Mouse (Mus musculus) spleen, adult 2 months (tissue): ENCODE data around the gene Usp15. TPM values are rescaled to one million over a fixed set of nuclear protein-coding genes. Genes with fewer than 3 reads are reported as not detected.

ENCODE experiments used
- DNase-seq, 2 experiments: peaks; one replicate each; pipeline versions ENCODE4 v3.0.0 to v3.0.0-alpha.2; 2012 to 2021; ENCODE audit warnings: low spot score in 2 of 2, low read depth in 1 of 2
- H3K27ac ChIP-seq: fragments of 200-500 bp; 2 replicates; pipeline ENCODE4 v1.5.1; 2012; ENCODE audit warnings: low read length, inconsistent platforms; ENCODE audit not compliant: insufficient read depth
- H3K27me3 ChIP-seq: fragments of 200-500 bp; 2 replicates; pipeline ENCODE4 v1.6.1; 2012; ENCODE audit warnings: mild to moderate bottlenecking, moderate library complexity, low read length, inconsistent platforms; ENCODE audit not compliant: control insufficient read depth, insufficient read depth
- H3K36me3 ChIP-seq: fragments of 200-500 bp; 2 replicates; pipeline ENCODE4 v1.6.1; 2012; ENCODE audit warnings: mild to moderate bottlenecking, low read length, inconsistent platforms; ENCODE audit not compliant: control insufficient read depth, insufficient read depth
- H3K4me1 ChIP-seq: fragments of 200-500 bp; 2 replicates; pipeline ENCODE4 v1.6.1; 2011; ENCODE audit warnings: inconsistent platforms; ENCODE audit not compliant: control insufficient read depth, insufficient read depth, insufficient read length
- H3K4me3 ChIP-seq: fragments of 200-500 bp; 2 replicates; pipeline ENCODE4 v1.5.1; 2011; ENCODE audit warnings: mild to moderate bottlenecking, inconsistent platforms; ENCODE audit not compliant: insufficient read depth, insufficient read length; ENCODE audit errors: extremely low read depth
- CTCF ChIP-seq: fragments of 200-500 bp; IDR thresholded peaks from 2 replicates; pipeline ENCODE4 v1.5.1; 2011; ENCODE audit warnings: mild to moderate bottlenecking, inconsistent platforms; ENCODE audit not compliant: insufficient read depth, insufficient read length, insufficient replicate concordance; ENCODE audit errors: extremely low read depth
- POLR2A ChIP-seq: fragments of 200-500 bp; IDR thresholded peaks from 2 replicates; pipeline ENCODE4 v1.6.1; 2011; ENCODE audit warnings: low read depth, low read length, inconsistent platforms
- WGBS: fragments of 180-500 bp; shearing (Covaris S2); methylation state at CpG from one replicate; pipeline ENCODE4 v1.1.7; 2018; 5-methylcytosine and 5-hydroxymethylcytosine counted together
- polyA plus RNA-seq: library from polyadenylated mRNA; depleted of rRNA; stranded (reverse); fragments of >200 nt; gene quantifications from 2 replicates; pipeline ENCODE4 v1.2.3, GENCODE M21; 2012

Usp15 gene
- polyA plus RNA-seq, 1 experiment = 5.2 TPM

GRCm38 (mm10) chr10:123110548-123110947 is 86.2 kb downstream of the Usp15 start:
- no peak overlapping the region for H3K27ac ChIP-seq
- TF ChIP-seq CTCF (no peak), POLR2A (no peak)
- peaks cover 17% of the 10 kb centered on the region for H3K36me3 ChIP-seq
- 94% methylated on average over 11 of the region's 11 CpGs for WGBS
- H3K4me1 ChIP-seq = no peaks in the 10 kb centered on the region
- no peak overlapping the region for H3K4me3 ChIP-seq
- H3K27me3 ChIP-seq = no peaks in the 10 kb centered on the region
- DNase-seq = no peak

GRCm38 (mm10) chr10:123108527-123108926 is 88.3 kb downstream of the Usp15 start:
- peaks cover 11% of the 10 kb centered on the region for H3K36me3 ChIP-seq
- no peak overlapping the region for H3K4me3 ChIP-seq
- no peak overlapping the region for H3K27ac ChIP-seq
- H3K27me3 ChIP-seq = no peaks in the 10 kb centered on the region
- no peaks in the 10 kb centered on the region for H3K4me1 ChIP-seq
- TF ChIP-seq POLR2A (no peak), CTCF (no peak)
- no peak for DNase-seq
- WGBS = 77% methylated on average over 1 of the region's 1 CpGs

DNA sequence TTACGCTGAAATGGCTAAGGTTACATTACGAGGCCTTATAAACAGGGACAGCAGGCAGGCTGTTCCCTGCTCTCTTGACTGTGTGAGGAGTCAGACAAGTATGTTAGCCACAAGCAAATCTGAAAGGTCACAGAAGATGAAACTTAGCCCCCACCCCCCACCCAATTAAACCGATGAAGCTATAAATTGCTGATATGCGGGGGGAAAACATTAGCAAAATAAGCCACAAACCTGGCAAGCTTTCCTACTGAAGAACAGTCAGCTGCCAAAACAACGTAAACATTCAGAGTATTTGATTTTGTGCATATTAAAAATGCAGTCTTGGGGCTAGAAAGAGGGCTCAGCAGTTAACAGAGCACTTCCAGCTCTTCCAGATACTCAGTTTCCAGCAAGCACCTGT is 88.7 kb downstream of the Usp15 start:
- Histone ChIP-seq H3K27ac (no peak overlapping the region), H3K4me3 (no peak overlapping the region), H3K4me1 (no peaks in the 10 kb centered on the region), H3K36me3 (peaks cover 9% of the 10 kb centered on the region), H3K27me3 (no peaks in the 10 kb centered on the region)
- TF ChIP-seq CTCF (no peak), POLR2A (no peak)
- no peak for DNase-seq
- WGBS = 95% methylated on average over 5 of the region's 5 CpGs

- H3K4me1 ChIP-seq = no peaks in the 10 kb centered on the region; the same call in 1 of the 2 replicates
- H3K4me3 ChIP-seq = no peak overlapping the region
- WGBS = 0% methylated on average over 1 of the region's 1 CpGs
- no peak for TF ChIP-seq CTCF
- no peak for TF ChIP-seq POLR2A
- no peaks in the 10 kb centered on the region for H3K27me3 ChIP-seq
- DNase-seq = no peak
- H3K36me3 ChIP-seq = no peaks in the 10 kb centered on the region
- H3K27ac ChIP-seq = no peak overlapping the region
Measured at GRCm38 (mm10) chr10:123101303-123101702, 95.5 kb downstream of the Usp15 start.

DNA sequence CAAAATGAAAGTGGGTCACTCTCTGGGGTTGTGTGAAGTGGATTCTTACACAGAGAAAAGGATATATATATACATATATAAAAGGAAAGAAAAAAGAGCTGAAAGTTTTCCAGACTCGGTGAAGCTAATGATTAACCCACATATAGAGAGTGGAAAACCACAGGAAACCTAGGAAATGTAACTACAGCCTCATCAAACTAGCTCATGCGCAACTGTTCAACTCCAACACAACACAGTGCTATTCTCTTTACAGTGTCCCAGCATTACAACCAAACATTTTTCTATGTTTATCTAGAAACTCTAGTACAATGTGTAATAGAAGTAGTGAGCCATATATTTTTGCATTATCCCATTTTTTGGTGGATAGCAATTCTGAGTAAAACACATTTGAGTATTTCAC is 96.2 kb downstream of the Usp15 start:
- no peak for TF ChIP-seq CTCF
- no peak for TF ChIP-seq POLR2A
- DNase-seq = no peak
- Histone ChIP-seq H3K36me3 (no peaks in the 10 kb centered on the region), H3K27ac (no peak overlapping the region), H3K4me3 (no peak overlapping the region), H3K27me3 (no peaks in the 10 kb centered on the region), H3K4me1 (no peaks in the 10 kb centered on the region; the same call in 1 of the 2 replicates)
- WGBS = 57% methylated on average over 2 of the region's 2 CpGs

DNA sequence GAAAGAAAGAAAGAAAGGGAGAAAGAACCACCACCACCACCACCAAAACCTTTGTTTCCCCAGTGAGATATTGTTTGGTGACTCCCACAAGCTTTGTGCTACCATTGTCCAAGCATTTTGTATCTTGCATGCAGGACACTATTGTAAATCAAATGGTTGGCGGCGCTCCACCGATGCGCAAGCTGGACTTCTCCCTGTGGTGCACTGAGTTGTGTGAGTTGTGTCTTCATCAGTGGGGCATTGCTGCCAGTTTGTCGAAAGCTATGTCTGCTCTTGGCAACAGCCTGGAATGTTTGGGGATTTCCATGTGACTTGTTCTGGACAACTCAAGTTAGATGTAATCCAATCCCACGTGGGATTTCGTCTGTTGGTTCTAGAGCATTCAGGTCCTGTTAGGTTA is 102.3 kb downstream of the Usp15 start:
- WGBS = 85% methylated on average over 7 of the region's 7 CpGs
- Histone ChIP-seq H3K4me3 (no peak overlapping the region), H3K4me1 (no peaks in the 10 kb centered on the region), H3K27me3 (no peaks in the 10 kb centered on the region), H3K36me3 (no peaks in the 10 kb centered on the region), H3K27ac (no peak overlapping the region)
- DNase-seq = no peak
- no peak for TF ChIP-seq CTCF
- TF ChIP-seq POLR2A = no peak

GRCm38 (mm10) chr10:123092577-123092976 is 104.2 kb downstream of the Usp15 start:
- no peaks in the 10 kb centered on the region for H3K27me3 ChIP-seq
- H3K4me1 ChIP-seq = no peaks in the 10 kb centered on the region
- 33% methylated on average over 3 of the region's 3 CpGs for WGBS
- no peak for DNase-seq
- no peak for TF ChIP-seq CTCF
- TF ChIP-seq POLR2A = no peak
- no peaks in the 10 kb centered on the region for H3K36me3 ChIP-seq
- no peak overlapping the region for H3K4me3 ChIP-seq
- no peak overlapping the region for H3K27ac ChIP-seq
